Mouse (Mus musculus) heart, postnatal 25 days (tissue): ENCODE results near the gene Wscd2. TPM values are rescaled to one million over a fixed set of nuclear protein-coding genes. Genes with fewer than 3 reads are reported as not detected.

Source experiments
- DNase-seq: peaks from one replicate; pipeline ENCODE4 v3.0.0; 2022; ENCODE audit warnings: low spot score
- intact Hi-C: fragments of 180-260 bp; cut with DNase I; formaldehyde crosslinking; loops from one replicate; pipeline ENCODE4 v1.15.1; 2025
- total RNA-seq, 2 experiments: library from RNA; stranded (reverse); gene quantifications; 2 replicates each; pipeline ENCODE4 v1.2.3; 2021

Gene Wscd2
- total RNA-seq, 2 experiments from 2014 or later = 0.34 to 0.36 TPM

DNA sequence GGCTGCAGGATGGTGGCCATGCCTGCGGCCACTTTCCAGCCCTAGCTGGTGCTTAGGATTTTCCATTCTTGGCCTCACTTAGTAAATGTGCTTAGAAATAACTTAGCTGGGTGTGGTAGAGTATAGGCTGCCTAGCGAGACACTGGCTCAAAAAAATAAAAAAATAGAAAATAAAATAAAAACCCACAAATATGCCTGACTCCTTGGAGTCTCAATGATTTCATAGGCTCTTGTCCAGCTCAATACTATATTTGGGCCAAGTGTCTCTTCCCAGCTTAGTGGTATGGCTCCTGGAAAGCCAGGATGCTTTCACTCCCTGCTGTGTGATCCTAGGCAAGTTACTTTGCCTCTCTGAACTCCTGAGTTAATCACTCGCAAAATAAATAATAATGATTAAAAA, 139.1 kb downstream of the Wscd2 start:
- DNase-seq = no peak
- intact Hi-C loops = no loop called here

DNA sequence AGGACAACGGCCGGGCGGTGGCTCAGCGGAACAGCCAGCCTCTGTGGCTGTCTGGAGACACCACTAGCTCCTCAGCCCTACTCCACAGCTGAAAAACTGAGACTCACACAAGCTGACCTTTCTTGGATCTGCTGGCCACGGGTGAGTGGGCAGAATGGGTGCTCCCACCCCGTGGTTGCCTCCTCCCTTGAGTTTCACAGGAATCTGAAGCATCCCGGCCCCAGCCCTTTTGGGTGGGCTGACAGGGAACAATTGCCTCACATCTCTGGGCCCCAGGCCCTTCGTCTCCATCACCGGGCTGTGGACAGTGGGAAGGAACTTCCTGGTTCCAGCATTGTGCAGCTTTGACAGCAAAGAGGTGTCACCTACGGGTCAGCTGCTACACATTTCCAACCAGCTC, 140.0 kb downstream of the Wscd2 start:
- no peak for DNase-seq
- intact Hi-C loops = no loop called here

DNA sequence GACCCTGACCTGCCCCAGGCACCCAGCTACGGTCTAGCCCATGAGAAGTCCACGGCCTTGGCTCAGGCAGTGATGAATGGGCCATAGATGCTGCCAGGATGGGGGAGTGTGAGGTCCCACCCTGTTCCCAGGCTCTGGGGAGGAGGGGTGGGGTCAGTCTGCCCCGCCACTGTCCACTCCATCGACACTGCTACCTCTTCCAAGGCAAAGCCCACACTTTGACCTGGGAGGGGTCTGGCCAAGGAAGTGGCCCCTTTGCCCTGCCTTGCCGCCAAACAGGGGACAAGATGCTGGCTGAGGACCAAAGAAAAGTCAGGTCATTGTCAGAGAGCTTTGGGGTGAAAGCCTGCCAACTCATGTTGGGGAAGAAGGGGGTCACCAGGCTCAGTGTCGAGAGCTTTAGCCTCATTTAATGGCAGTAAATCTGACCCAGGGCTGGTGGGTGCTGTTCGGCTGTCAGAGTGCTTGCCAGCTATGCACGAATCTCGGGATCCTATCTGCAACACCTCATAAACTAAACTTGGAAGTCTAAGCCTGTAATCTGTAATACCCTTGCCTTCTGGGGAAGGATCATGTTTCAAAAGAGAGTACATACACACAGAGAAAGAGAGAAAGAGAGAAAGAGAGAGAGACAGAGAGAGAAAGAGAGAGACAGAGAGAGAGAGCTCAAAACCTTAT, 143.0 kb downstream of the Wscd2 start:
- intact Hi-C loops = no loop called here
- peak; percentile 42 for DNase-seq

DNA sequence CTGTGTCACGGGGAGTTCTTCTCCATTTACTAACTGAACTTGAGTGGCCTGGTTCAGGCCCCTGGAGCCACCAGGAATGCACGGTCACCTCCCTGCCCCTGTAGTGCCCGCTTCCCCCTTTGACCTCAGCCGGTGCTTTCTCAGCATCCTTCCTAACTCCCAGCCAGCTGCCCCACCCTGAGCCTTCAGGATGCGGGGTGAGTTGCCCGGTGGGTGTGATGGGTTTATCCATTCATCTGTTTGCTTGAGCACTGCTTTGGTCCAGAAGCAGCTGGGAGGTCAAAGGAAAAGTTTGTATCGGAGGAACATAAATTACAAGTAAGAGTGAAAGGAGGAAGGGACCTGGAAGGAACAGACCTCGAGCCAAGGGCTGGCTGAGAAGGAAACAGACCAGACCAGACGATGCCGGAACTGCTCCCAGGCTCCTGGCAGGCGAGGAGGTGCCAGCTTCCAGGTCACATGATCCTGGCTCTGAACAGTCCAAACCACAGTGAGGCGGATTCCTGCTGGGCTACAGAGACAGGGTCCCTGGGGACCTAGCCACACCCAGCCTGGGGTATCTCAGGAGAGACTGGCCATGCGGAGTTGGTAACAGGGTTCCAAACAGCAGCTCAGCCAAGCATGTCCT, 144.0 kb downstream of the Wscd2 start:
- DNase-seq = peak; percentile 82
- intact Hi-C loops = no loop called here

DNA sequence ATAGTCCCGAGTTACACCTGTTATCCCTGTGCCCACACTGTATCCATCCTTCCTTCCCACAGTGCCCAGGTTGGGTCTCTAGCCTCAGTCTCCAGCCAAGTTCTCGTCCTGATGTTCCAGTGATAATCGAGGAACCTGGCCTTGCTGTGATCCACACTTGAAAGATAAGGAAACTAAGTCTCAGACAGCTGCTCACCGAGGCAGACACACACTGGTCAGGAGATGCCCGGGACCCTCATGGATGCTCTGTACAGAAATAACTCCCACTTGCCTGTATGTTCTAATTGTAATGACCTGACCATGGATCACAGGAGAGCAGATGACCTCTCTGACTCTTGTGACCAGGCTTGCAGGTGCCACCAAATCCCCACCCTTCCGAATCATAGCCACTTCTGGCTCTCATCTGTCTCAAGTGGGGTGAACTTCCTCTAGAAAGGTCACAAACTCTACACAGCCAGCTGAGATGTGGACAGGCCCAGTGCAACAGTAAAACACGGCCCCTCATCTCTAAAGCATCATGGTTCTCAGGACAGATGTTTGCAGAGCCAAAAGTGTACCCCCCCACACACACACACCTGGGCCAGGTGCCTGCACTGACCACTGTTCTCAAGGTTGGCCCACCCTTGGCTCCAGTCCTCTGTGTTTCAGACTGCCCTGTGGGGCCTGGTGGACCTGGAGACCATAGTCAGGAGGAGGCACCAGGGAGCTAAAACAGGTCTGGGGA, 144.9 kb downstream of the Wscd2 start:
- DNase-seq = no peak
- intact Hi-C loops = no loop called here

DNA sequence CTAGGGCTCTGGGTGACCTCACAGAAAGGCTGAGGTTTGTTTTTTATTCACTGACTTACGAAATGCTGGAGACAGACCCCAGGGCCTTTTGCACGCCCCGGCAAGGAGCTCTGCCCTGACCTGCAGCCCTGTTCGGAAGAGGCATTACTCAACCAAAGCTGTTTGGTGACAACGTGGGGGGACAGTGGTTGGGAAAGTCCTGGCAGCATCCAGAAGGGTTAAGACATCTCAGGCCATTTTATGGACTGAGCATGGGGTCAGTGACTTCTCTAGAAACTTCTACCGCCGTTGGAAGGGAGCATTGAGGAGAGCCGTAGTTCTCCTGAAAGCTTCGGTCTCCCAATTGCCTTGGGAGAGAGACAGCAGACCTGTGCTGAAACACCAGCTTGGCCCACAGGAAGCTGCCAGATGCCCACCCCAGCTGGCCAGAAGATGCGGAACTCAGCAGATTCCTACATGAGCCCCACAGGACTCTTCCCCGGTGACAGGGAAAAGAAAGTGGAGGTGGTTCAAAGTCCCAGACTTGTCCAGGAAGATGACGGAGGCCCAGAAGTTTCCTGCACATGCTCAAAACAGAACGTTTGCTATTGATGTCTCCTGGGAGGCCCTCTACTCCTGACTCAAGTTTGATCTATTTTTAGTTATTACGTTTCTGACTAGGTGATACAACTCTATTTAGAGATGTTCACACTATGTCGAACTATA, 145.9 kb downstream of the Wscd2 start:
- no peak for DNase-seq
- intact Hi-C loops = no loop called here

DNA sequence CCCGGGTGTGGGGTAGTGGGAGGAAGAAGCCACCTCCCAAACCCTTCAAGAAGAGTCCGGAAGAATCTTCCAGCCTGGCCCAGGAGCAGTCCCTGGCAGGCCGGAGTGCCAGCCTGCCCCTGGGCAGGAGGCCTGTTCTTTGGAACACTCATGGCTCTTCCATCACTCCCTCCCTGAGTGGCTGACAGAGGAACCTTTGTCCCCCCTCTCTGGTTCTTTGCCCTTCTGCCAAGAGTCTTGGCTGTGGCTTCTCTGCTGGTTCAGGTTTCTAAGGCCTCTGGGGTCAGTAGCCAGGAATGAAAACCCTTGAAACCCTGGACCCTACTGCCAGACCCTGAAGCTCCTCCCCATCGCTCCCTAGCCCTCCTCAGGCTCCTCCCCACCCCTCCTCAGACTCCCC, 147.5 kb downstream of the Wscd2 start:
- intact Hi-C loops = no loop called here
- DNase-seq = no peak

DNA sequence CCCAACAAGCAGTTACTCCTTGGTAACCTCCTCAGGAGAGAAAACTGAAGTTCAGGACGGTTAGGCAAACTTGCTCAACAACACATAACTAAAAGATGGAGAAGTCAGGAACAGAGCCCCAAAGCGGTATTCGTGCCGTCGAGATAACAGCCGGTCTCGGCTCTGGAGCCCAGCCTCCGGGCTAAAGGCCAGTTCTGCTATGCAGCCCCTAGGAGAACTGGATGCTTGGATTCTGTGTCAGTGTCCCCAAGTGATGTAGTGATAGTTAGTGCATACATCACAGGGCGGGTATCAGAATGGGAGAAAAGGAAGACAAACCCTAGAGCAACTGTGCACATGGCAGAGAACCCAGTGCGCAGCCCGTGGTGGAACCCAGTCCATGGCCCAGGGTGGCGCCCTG, 147.9 kb downstream of the Wscd2 start:
- DNase-seq = no peak
- intact Hi-C loops = no loop called here

DNA sequence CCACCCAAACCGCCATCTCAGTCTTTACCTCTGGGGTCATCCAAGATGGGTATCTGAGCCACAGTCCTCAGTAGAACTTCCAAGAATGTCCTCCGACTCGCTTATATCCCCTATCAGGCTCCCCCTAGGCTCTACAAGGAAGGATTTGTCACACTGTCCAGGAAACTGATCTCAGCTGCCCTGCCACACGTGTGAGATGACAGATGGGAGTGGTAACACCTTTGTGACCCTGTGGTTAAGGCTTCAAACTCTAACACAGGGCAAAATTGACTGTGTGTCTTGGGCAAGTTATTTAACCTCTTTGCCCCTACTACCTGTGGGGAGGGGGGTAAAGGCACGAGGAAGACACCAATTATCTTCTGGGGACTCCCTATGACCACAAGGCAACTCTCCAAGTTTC, 149.0 kb downstream of the Wscd2 start:
- no peak for DNase-seq
- intact Hi-C loops = no loop called here

Other genes with a start within 250 kb of the Wscd2 start
- 1 to 10 TPM in 1 of 2 experiments, under 1 TPM in 1; 0.52 to 1.1 TPM for gene Sgsm1, start 179.5 kb upstream of the Wscd2 start, total RNA-seq
- gene Aym1, start 133.0 kb upstream of the Wscd2 start, total RNA-seq = not detected
- gene Cmklr1, start 160.1 kb downstream of the Wscd2 start, total RNA-seq = 10 to 100 TPM; 23.6 to 29.9 TPM
- not detected for gene 1700069L16Rik, start 234.4 kb downstream of the Wscd2 start, total RNA-seq
- gene Ficd, start 245.5 kb downstream of the Wscd2 start, total RNA-seq = 1 to 10 TPM; 6.4 to 7.8 TPM